Mouse (Mus musculus): ENCODE measurements at regions not wholly inside any gene's neighbourhood (a gene's known extent, or its start where the extent isn't known, plus 50 kb on each side); places are given as distances from the start of the nearest gene placed in this dataset.

DNA sequence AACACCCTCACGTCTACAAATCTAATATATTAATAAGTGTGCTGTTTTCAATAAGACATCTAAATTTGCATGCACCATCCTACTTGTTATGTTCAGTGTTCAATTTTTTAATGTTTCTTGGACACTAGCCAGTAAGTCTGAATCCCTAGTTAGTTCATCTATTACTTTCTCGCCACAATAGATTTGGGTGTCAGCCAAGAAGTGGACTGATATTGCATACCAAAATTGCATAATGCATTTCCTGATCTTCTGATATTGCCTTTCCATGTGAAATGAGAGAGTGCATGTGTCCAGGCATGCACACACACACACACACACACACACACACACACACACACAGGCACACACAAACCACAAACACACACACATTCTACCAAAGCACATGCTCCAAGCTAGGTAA is 874.9 kb downstream of the 5730522E02Rik start:
- DNase-seq (ENCODE audit: low spot score), result no peak

DNA sequence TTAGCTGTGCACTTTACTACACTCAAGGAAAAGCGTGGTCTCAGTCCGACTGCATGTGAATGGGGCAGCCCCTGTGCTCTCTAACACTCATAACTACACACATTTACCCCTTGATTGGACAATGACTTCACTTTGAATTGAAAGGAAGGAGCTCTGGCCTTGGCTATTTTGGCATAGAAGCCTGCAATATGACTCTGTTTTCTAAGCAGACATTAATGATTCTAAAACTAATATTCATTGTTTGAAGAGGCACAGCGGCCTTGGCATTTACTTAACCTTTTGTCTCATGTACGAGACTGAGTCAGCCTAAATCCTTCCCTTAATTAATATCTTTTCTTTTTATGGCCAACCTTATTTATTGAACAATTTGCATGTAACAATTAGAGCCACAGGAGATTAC is 879.9 kb downstream of the 5730522E02Rik start:
- DNase-seq (ENCODE audit: low spot score), result no peak

DNA sequence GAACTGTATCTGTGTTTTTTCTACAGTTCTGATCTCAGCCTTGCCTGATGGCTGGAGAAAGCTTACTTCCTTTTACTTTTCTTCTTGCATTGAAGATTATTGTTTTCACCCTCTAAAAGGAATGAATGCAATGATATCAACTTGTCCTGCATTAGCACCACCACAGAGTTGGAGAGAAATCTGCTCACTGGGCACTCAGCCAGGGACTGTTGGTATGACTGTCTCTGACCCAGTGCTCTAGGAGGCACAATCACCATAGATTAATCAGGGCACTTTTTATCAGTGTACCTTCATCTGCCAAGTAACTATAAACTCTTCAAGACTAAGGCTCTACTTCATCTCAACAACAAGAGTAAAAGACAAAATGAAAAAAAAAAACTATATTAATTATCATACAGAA is 888.1 kb downstream of the 5730522E02Rik start:
- no peak for DNase-seq (ENCODE audit: low spot score)

DNA sequence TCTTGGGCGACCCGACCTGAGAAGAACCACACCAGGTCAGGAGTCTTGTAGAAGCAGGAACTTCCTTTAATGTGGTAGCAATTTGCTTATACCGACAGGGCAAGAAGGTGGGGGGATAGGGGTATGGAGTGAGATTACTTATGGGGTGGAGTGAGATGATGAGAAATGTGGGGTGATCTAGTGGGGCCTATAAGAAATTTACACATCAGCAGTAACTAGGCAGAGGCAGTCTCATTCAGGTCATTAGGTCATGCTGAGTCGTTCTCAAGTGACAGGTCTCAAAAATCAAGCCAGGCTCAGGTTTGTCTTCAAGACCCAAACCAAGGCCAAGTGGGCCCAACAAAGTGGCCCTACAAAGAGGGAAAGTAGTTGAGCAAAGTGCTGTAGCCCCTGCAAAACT is 889.1 kb downstream of the 5730522E02Rik start:
- DNase-seq (ENCODE audit: low spot score), result no peak

DNA sequence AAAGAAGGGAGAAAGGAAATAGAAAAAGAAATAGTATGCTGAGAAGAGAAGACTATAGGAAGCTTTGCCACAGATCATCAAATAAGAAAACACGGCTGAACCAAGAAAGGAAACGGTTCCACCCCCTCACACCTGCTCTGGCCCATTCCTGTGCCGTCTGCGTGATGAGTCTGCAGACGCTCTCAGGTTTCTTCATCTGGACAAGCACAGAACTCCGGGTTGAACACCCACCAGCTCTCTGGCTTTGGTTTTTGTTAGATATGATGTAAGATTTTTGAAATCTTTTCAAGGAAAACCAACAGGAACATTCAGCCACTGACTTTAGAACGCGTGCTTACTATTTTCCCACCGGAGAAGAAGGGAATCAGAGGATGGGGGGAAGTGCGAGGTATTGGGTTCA is 895.9 kb downstream of the 5730522E02Rik start:
- DNase-seq (ENCODE audit: low spot score), result no peak

DNA sequence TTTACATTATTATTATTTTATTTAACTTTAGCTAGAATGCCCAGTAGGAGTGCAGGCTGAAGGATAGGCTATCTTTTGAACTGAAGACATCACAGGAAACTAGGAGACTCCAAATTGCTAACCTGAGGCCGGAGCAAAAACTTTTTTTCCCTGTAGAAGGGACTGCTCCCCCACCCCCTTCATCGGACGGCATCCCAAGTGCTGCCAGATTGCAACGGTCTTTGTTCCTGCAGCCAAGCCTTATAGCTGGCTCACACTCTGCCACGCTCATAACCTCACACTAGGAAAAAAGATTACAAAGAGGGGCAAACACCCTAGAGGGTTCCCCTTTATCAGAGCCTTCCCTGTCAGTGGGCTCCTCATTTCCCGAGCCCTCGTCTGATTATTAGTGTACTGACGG is 896.7 kb downstream of the 5730522E02Rik start:
- no peak for DNase-seq (ENCODE audit: low spot score)

DNA sequence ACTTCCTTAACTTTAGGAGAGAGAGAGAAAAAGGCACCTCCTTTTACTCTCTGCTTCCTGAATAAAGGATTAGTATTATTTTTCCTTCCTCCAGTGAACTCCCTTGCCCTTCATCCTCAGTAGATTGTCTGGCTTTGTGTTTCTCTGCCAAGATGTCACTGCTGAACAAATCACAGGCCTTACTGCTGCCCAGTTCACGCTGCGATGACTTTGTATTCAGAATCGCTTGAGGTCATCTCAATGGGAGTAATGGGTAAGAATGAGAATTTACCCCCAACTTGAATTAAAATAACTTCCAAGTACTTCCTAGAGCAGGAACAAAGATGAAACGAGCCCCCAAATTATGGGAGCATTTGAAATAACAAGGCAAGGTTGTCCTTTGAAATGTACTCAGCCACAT is 897.3 kb downstream of the 5730522E02Rik start:
- DNase-seq (ENCODE audit: low spot score), result no peak

DNA sequence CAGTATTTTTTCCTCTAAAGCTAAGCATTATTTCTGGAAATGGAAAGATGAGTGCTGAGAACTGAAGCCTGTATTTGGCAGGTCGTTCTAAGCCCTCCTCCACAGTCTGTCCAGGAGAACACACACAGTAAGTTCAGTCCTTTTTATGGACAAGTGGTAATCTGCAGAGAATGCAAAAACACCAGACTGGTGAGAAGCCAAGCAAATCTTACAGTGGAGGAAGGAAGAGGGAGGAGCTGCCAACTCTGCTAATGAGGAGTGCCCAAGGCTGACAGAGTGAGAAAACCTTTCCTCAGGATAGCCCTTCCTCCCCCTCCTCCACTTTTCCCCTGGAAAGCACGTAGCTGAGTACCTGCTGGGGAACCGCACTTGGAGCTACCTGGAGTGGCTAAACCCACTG is 899.8 kb downstream of the 5730522E02Rik start:
- no peak for DNase-seq (ENCODE audit: low spot score)

DNA sequence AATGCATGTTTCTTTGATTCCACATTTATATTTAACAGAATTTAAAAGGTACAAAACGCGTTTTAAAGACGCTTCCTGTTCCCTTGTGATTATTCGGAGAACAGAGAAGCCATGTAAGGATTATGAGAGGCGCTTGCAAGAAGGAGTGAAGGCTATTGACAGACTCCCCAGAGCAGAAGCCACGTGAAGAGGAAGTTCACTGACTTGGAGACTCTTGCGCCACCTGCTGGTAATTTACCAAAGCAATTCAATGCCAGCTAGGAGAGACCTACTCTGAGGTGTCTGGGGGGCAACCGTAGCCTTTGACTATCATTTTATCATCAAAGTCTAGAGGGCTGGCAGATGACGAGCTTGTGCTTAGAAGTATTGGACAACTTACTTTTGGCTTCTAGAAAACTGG is 909.4 kb downstream of the 5730522E02Rik start:
- peak; percentile 35 for DNase-seq (ENCODE audit: low spot score)

DNA sequence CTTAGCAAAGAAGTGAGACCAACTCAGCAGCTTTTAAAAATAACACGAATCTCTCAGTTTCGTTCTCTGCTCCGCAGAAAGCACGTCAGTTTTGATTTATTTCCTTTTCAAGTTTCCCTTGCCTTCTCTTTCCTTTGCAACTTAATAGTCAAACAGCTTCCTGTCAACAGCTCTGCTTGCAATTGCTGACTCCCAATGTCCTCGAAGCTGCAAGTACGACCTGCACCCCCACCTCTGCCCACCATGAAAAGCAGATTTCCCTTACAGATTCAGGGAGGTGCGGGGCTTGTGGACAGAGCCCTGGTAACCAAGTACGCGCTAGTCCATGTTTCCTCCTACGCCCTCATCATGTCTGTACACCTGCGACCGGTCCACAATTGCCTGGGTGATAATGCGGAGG is 922.2 kb downstream of the 5730522E02Rik start:
- DNase-seq (ENCODE audit: low spot score), result peak; percentile 7

DNA sequence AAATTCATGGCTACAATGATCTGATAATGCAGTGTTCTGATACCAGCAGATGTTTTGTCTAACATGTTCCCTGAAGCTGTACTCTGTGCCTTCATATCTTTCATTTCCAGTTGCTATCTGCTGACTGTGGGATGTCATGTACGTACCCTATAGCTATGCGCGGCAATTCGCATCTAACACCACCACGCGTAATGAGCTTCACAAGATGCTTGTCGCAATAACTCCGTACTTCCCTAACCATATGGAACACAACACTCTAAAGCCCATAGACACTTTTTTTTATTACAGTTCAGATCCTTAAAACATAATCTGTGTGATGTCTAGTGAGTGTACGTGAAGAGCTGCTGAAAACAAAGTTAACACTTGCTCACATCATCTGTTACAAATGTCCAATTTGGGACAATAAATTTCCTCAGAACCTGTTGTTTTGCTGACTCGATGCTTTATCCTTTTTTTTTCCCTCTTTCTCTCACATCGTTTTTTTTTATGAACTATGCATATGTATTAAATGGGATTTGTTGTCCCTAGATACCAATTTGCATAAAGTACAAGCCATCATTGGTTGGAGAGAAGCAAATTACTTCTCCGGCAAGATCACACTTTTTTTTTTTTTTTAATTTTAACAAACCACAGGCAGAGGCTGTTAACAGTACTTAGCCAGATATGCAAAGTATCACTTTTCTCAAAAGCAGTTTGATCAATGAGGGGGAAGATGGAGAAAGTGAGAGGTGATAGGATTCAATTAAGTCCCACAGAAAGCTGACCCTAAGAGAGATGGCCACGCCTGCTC is 922.9 kb downstream of the 5730522E02Rik start:
- DNase-seq (ENCODE audit: low spot score), result no peak

DNA sequence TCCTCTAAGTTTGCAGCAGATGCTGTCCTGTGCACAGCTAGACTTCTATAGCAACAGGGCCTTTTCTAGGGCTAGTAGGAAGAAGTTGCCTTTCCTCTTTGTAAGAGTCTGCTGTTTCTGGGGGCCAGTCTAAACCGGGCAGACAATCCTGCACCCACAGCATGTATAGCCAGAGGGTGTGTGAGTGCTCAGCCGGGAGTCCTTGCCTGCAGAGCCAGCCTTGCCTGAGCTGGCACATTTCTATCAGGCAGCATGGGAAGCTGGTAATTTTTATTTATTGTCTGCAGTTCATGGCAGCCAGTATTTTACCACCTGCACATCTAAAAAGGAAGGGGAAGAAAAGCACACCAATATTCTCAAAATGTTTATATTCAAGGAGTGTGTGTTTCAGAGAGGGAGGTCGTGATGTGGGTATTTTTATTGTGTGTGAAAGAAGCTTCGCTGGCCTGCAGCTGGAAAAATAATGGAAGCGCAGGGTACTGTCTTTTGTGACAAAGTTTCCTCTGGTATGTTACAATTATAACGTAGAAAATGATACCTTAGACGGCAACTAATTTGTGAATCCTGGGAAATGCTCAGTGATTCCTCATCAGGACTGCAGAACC is 940.5 kb downstream of the 5730522E02Rik start:
- no peak for DNase-seq (ENCODE audit: low spot score)

DNA sequence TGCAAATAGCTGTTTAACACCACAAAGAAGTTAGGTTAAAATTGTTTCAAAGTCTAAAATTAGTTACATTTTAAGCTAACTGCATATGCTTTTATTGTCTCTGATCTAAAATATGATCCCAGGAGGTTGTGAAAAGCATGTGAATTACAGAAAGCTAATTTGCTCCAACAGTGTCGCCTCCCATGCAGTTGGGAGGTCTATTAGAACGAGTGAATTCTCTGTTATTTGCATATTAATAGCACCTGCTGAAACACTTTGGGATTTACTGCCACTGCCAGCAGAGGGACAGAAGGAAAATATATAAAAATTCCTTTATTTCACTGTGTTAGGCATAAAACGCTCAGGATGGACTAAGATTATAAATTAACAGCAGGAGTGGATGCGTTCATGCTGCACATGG is 947.7 kb downstream of the 5730522E02Rik start:
- DNase-seq (ENCODE audit: low spot score), result no peak

DNA sequence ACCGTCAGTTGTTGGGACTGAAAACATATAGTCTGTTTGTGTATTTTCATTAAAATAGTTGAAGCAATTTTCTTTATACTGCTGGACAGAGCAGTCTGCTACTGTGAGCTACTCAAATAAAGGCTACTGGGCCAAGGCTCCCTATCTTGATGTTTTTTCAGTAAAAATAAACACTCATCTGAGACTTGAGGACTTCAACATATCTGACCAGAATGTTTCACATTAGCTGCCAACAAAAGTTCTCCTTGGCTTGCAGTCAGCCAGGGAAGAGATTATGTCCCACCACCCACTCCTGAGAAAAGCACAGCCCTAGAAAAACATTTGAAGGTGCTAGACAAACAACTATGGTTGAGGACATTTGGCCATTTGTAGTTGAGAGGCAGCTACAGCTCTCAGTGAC is 950.9 kb downstream of the 5730522E02Rik start:
- peak; percentile 3 for DNase-seq (ENCODE audit: low spot score)

DNA sequence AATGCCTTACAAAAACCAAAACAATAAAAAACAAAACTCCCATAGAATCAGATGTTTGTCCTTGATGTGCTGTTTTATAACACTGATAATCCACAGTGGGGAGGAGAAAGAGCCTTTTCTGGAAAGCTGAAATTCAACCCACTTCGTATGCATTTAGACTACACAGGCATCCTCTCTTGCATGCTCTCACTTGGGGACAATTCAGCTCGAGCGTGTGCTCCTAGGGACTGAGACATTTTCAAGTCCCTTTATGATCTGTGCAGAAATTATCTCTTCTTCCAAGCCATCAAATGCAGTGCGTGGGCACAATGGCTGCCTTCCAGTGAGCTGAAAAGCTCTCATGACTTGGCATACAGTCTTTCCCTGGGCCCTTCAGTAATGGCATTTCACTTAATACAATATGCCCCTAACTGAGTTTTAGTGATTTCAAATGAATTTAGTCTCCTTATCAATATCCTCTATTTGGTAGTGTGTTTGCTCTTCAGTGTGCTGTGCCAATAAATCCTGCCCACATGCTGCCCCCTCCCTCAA is 977.1 kb downstream of the 5730522E02Rik start:
- no peak for DNase-seq (ENCODE audit: low spot score)

All from ovary, postnatal 36 days (tissue).